Mouse (Mus musculus) hindbrain, postnatal 0 days (tissue): ENCODE measurements at regions not wholly inside any gene's neighbourhood (a gene's known extent, or its start where the extent isn't known, plus 50 kb on each side); places are given as distances from the start of the nearest gene placed in this dataset.
A peak's percentile ranks its signal among the peaks of the same experiment; 100 is the strongest.

Experiments
- ATAC-seq: fragments of 200-750 bp; cut with Nextera tagmentation; 2 replicates; pipeline ENCODE4 v1.8.0; 2017; ENCODE audit warnings: mild to moderate bottlenecking, moderate TSS enrichment, moderate library complexity
- DNase-seq: peaks from one replicate; pipeline ENCODE4 v3.0.0-alpha.2; 2015; ENCODE audit warnings: low spot score
- H3K27ac ChIP-seq: fragments of 300-500 bp; sonication (generic); 2 replicates; pipeline ENCODE4 v1.5.1; 2014; ENCODE audit warnings: mild to moderate bottlenecking
- H3K27me3 ChIP-seq: fragments of 300-500 bp; sonication (generic); 2 replicates; pipeline ENCODE4 v1.6.1; 2014; ENCODE audit warnings: low read length, mixed read lengths; ENCODE audit not compliant: insufficient read depth
- H3K36me3 ChIP-seq: fragments of 300-500 bp; sonication (generic); 2 replicates; pipeline ENCODE4 v1.6.1; 2014; ENCODE audit warnings: low read length, mixed read lengths; ENCODE audit not compliant: insufficient read depth
- H3K4me1 ChIP-seq: fragments of 300-500 bp; sonication (generic); 2 replicates; pipeline ENCODE4 v1.6.1; 2014; ENCODE audit warnings: antibody characterized with exemption, low read length, mixed read lengths; ENCODE audit not compliant: insufficient read depth
- H3K4me2 ChIP-seq: fragments of 300-500 bp; sonication (generic); 2 replicates; pipeline ENCODE4 v1.6.1; 2014; ENCODE audit warnings: low read depth, mild to moderate bottlenecking, low read length, moderate library complexity, mixed read lengths
- H3K4me3 ChIP-seq: fragments of 300-500 bp; sonication (generic); 2 replicates; pipeline ENCODE4 v1.5.1; 2014; ENCODE audit warnings: low read length
- H3K9ac ChIP-seq: fragments of 300-500 bp; sonication (generic); replicated peaks from 2 replicates; pipeline ENCODE4 v1.6.1; 2014; ENCODE audit warnings: mild to moderate bottlenecking, low read length, moderate library complexity, mixed read lengths
- H3K9me3 ChIP-seq: fragments of 300-500 bp; sonication (generic); 2 replicates; pipeline ENCODE4 v1.6.1; 2016; ENCODE audit warnings: low read length, mixed read lengths
- CTCF ChIP-seq: IDR thresholded peaks from 2 replicates; pipeline ENCODE4 v1.5.1; 2016; ENCODE audit warnings: antibody characterized with exemption, control low read depth, low read depth
- WGBS: fragments of 180-500 bp; shearing (Covaris S2); extraction: QIAGEN DNeasy Blood & Tissue Kit; methylation state at CpG from one replicate; pipeline ENCODE4 v1.1.7; 2014; 5-methylcytosine and 5-hydroxymethylcytosine counted together

DNA sequence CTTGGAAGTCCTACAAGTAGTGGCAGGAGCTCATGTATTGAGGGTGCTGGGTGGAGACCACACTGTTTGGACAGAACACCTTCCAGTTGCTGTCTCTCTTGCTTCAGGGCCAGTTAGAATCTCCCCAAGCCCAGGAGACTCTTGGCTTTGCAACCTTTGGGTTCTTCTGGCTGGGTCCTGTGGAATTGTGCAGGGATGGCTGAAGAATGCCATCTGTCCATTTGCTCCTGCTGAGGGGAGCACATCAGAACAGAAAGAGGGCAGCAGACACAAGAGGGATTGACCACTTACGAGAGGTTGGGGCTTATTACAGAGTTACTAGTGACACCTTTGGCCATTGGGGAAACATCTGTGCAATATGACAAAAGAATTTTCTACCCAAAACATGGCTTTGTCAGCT is 145.1 kb downstream of the Rps24 start:
- no peaks in the 10 kb centered on the region for H3K4me1 ChIP-seq
- no peak overlapping the region for H3K9ac ChIP-seq
- H3K27me3 ChIP-seq, result no peaks in the 10 kb centered on the region
- H3K4me2 ChIP-seq, result no peak overlapping the region
- no peak overlapping the region for H3K4me3 ChIP-seq
- WGBS, result 79% methylated on average over 1 of the region's 1 CpGs
- no peak for DNase-seq
- TF ChIP-seq CTCF, result no peak
- ATAC-seq, result no peak
- no peak overlapping the region for H3K27ac ChIP-seq
- H3K9me3 ChIP-seq, result no peaks in the 10 kb centered on the region
- H3K36me3 ChIP-seq, result no peaks in the 10 kb centered on the region

DNA sequence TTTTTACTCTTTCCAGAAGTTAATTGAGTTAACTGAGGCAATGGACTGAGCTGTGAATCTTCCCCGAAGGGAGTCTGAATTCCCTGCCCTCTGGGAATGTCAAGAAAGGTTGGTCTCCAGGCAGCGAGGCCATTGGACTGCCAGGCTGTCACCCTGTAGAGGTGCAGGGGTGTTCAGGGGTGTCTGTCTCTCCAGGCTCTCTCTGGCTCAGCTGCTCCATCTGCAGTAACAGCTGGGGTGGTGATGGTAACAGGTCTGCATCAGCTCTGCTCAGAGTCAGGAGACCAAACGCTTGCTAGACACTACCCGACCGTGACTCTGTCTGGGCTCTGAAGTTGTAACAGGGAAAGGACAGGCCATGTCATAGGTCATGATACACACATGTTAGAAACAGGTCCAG is 154.9 kb downstream of the Rps24 start:
- WGBS, result 44% methylated on average over 5 of the region's 5 CpGs
- no peak overlapping the region for H3K9ac ChIP-seq
- no peak overlapping the region for H3K4me2 ChIP-seq
- ATAC-seq (peak; percentile 51; the same call in 1 of the 2 replicates), DNase-seq (no peak)
- H3K4me1 ChIP-seq, result peaks cover 3% of the 10 kb centered on the region; the same call in 1 of the 2 replicates
- peak; percentile 27; the same call in 1 of the 2 replicates for TF ChIP-seq CTCF
- no peaks in the 10 kb centered on the region for H3K27me3 ChIP-seq
- no peaks in the 10 kb centered on the region for H3K9me3 ChIP-seq
- no peaks in the 10 kb centered on the region for H3K36me3 ChIP-seq
- H3K4me3 ChIP-seq, result no peak overlapping the region
- no peak overlapping the region for H3K27ac ChIP-seq

DNA sequence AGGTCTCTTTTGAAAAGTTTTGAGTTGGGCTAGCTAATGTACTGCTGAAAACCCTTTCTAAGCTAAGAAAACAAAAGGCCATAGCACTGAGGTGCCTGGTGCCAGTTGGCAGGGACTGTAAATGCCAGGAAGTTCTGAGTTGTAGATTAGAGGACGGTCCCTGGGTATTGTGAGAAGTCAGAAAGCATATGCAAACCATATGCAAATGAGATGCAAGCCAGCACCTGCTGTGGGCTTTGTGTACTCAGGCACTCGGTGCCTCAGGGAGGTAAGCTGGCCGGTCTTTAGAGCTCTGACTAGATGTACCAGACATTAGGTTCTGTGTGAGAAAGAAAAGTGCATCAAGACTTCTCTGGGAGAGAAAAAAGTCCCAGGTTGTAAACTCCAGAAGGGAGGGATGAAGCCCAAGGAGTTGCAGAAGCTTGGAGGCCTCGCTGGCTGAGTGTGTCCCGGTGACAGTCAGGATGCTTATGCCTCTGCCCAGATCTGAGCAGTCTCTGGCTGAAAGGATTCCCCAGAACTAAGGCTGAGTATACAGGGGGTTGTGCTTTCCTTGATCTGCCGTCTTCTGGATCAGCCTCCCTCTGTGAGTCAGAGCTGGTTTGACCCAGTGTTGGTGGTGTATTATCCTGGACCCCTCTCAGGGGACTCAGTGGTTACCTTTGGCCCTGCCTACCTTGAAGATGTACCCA is 157.3 kb downstream of the Rps24 start:
- H3K36me3 ChIP-seq, result no peaks in the 10 kb centered on the region
- no peak overlapping the region for H3K4me2 ChIP-seq
- peak; percentile 48 for DNase-seq
- no peak overlapping the region for H3K9ac ChIP-seq
- H3K27ac ChIP-seq, result no peak overlapping the region
- TF ChIP-seq CTCF, result no peak
- whole genome bisulfite sequencing, result 18% methylated on average over 6 of the region's 6 CpGs
- H3K9me3 ChIP-seq, result no peaks in the 10 kb centered on the region
- no peak for ATAC-seq
- peaks cover 7% of the 10 kb centered on the region; the same call in 1 of the 2 replicates for H3K4me1 ChIP-seq
- no peak overlapping the region for H3K4me3 ChIP-seq
- H3K27me3 ChIP-seq, result no peaks in the 10 kb centered on the region

DNA sequence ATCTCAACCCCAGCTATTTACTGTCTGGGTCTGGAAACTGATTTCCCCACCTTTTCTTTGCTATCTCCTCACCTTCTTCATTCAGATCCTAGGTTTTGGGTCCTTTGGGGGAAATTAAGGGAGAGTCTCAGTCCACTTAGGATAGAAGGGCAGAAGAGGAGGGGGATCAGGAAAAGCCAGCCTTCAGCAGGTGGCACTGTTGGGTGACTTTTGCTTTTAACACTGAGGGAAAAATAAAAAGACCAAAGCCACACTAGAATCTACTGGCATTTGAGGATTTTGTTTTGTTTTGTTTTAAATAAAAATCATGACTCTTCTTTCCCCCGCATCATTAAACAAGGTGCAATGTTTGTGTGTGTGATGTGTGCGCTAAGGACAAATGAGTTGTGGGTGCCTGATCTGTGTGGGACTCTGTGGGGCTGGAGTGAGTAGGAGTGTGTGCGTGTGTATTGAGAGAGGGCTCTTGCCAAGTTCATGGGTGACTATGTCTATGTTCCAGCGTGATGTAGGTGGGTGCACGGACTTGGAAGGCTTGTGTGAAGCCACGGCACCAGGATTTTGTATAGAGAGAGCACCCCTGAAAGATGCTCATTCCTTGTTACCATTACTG is 159.4 kb downstream of the Rps24 start:
- TF ChIP-seq CTCF, result peak; percentile 71
- H3K27me3 ChIP-seq, result no peaks in the 10 kb centered on the region
- 69% methylated on average over 6 of the region's 6 CpGs for WGBS
- H3K9ac ChIP-seq, result no peak overlapping the region
- H3K9me3 ChIP-seq, result no peaks in the 10 kb centered on the region
- H3K4me3 ChIP-seq, result no peak overlapping the region
- ATAC-seq, result no peak
- peak overlapping the region; percentile 12; the same call in 1 of the 2 replicates for H3K27ac ChIP-seq
- H3K36me3 ChIP-seq, result no peaks in the 10 kb centered on the region
- no peak overlapping the region for H3K4me2 ChIP-seq
- DNase-seq, result peak; percentile 77
- H3K4me1 ChIP-seq, result peaks cover 7% of the 10 kb centered on the region; the same call in 1 of the 2 replicates

DNA sequence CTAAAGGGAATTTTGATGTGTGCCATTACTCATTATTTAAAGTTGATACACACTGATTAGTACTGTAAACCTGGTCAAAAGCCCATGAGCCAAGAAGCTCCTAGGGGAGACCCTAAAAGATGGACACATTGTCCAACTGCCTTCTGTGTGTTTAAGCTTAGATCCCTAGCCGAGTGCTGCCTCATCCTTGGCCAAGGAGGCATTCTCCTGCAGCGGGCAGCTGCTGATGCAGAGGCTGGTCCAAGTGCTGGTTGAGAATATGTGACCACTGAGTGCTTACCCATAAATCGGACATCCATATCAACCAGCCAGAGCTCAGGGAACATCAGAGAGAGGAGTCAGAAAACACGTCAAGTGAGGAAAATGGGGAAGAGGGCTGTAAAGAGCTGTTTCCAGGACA is 160.8 kb downstream of the Rps24 start:
- no peak overlapping the region for H3K27ac ChIP-seq
- H3K9me3 ChIP-seq, result no peaks in the 10 kb centered on the region
- H3K27me3 ChIP-seq, result no peaks in the 10 kb centered on the region
- DNase-seq (no peak), ATAC-seq (no peak)
- 76% methylated on average over 4 of the region's 4 CpGs for WGBS
- H3K4me2 ChIP-seq, result no peak overlapping the region
- H3K36me3 ChIP-seq, result no peaks in the 10 kb centered on the region
- peaks cover 7% of the 10 kb centered on the region; the same call in 1 of the 2 replicates for H3K4me1 ChIP-seq
- no peak for TF ChIP-seq CTCF
- H3K9ac ChIP-seq, result no peak overlapping the region
- H3K4me3 ChIP-seq, result no peak overlapping the region

DNA sequence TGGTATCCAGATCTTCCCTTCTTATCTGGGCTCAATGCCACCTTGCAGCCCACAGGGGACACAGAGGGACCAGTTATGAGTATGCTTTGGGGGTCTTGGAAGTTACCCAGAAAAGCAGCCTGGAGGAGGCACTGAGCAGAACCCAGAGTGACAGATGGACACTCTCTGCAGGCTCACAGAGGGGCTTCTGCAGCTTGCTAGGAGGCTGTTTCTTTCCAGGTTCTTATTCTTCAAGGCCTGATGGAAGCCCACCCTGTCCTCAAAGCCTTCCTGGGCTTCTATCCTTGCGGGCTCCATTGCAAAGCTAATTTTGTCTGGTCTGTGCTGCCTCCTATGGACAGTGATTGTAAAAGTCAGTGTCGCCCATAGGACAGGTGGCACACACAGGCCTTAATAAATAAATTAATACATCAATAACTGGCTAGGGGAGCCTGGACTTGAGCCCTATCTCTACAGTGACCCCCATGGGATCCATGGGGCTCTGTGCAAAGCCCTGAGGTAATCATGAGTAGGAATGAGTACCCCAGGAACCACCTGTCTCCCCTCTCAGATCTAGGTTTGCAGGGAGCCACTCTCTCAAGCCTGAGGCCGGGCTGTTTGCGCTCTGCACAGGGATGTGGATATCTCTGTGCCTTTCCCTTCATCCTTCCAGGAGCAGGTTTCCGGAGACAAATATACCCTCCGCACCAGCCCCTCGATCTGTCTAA is 163.4 kb downstream of the Rps24 start:
- peak; percentile 53 for ATAC-seq
- no peak overlapping the region for H3K4me3 ChIP-seq
- H3K27me3 ChIP-seq, result no peaks in the 10 kb centered on the region
- H3K9me3 ChIP-seq, result no peaks in the 10 kb centered on the region
- H3K36me3 ChIP-seq, result no peaks in the 10 kb centered on the region
- 0 out of 2 replicates have a peak overlapping the region, but pooled peaks have one; percentile 19 for H3K9ac ChIP-seq
- DNase-seq, result peak; percentile 75
- H3K4me1 ChIP-seq, result peaks cover 7% of the 10 kb centered on the region; the same call in 1 of the 2 replicates
- peak overlapping the region; percentile 61 for H3K27ac ChIP-seq
- 50% methylated on average over 7 of the region's 7 CpGs for WGBS
- TF ChIP-seq CTCF, result peak; percentile 63
- no peak overlapping the region for H3K4me2 ChIP-seq
